Mouse (Mus musculus): ENCODE measurements at regions not wholly inside any gene's neighbourhood (a gene's known extent, or its start where the extent isn't known, plus 50 kb on each side); places are given as distances from the start of the nearest gene placed in this dataset.

DNA sequence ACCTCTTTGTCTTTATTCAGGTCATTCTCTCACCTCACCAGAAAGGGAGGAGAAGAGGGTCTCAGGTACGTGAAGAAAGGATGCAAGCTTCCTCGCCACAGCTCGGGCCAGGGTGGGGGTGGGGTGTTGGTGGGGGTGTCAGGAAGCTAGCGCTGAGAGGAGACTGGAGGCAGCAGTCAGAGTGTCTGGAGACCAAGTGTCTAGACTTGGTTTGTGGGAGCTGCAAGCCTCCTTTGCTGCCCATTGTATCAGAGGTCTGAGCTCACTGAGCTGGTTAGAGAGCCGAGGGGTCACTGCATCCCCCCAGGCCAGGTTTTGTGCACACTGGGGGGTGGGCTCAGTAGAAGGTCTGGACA is 159.4 kb upstream of the Myt1l start:
- TF ChIP-seq NANOG (IDR thresholded peaks at IDR 0.05; ENCODE audit: borderline replicate concordance, low read length) (no peak), CTCF (conservative IDR thresholded peaks at IDR 0.05; ENCODE audit: low read length) (no peak), POU5F1 (IDR thresholded peaks at IDR 0.05; ENCODE audit: borderline replicate concordance, low read length) (no peak)

All from E14TG2a.4 (cell line).